Mouse (Mus musculus) forebrain, embryonic 13.5 days (tissue): ENCODE results near the gene Ttc39b. TPM values are rescaled to one million over a fixed set of nuclear protein-coding genes. Genes with fewer than 3 reads are reported as not detected.

Experiments used
- ATAC-seq: fragments of 200-750 bp; cut with Nextera tagmentation; 2 replicates; pipeline ENCODE4 v1.8.0; 2017
- H3K27ac ChIP-seq: fragments of 300-500 bp; sonication (generic); 2 replicates; pipeline ENCODE4 v1.5.1; 2015; ENCODE audit warnings: inconsistent platforms, mild to moderate bottlenecking, moderate library complexity
- H3K27me3 ChIP-seq: fragments of 300-500 bp; sonication (generic); 2 replicates; pipeline ENCODE4 v1.6.1; 2015; ENCODE audit warnings: mild to moderate bottlenecking, inconsistent platforms
- H3K36me3 ChIP-seq: fragments of 300-500 bp; sonication (generic); 2 replicates; pipeline ENCODE4 v1.6.1; 2015; ENCODE audit warnings: mild to moderate bottlenecking, inconsistent platforms; ENCODE audit not compliant: poor library complexity, severe bottlenecking
- H3K4me1 ChIP-seq: fragments of 300-500 bp; sonication (generic); 2 replicates; pipeline ENCODE4 v1.6.1; 2015; ENCODE audit warnings: inconsistent platforms
- H3K4me2 ChIP-seq: fragments of 300-500 bp; sonication (generic); 2 replicates; pipeline ENCODE4 v1.6.1; 2015; ENCODE audit warnings: inconsistent platforms, mild to moderate bottlenecking, moderate library complexity
- H3K4me3 ChIP-seq: fragments of 300-500 bp; sonication (generic); 2 replicates; pipeline ENCODE4 v1.5.1; 2015; ENCODE audit warnings: mild to moderate bottlenecking, inconsistent platforms
- H3K9ac ChIP-seq: fragments of 300-500 bp; sonication (generic); 2 replicates; pipeline ENCODE4 v1.6.1; 2015; ENCODE audit warnings: mild to moderate bottlenecking, inconsistent platforms
- H3K9me3 ChIP-seq: fragments of 300-500 bp; sonication (generic); replicated peaks from 2 replicates; pipeline ENCODE4 v1.6.1; 2016; ENCODE audit warnings: inconsistent platforms
- WGBS: fragments of 180-500 bp; shearing (Covaris S2); methylation state at CpG from one replicate; pipeline ENCODE4 v1.1.7; 2015; 5-methylcytosine and 5-hydroxymethylcytosine counted together
- polyA plus RNA-seq: library from polyadenylated mRNA; unstranded; fragments of >200 nt; fragmentation: Nextera tagmentation; extraction: Ambion mirVana; gene quantifications from 2 replicates; pipeline ENCODE4 v1.2.1, GENCODE M21; 2015

Ttc39b gene
- polyA plus RNA-seq, 1 experiment from 2014 or later = 12.8 TPM

GRCm38 (mm10) chr4:83337717-83338116 lies 13.7 kb upstream of the Ttc39b start:
- H3K9me3 ChIP-seq = no peaks in the 10 kb centered on the region
- no peaks in the 10 kb centered on the region for H3K4me1 ChIP-seq
- H3K4me2 ChIP-seq = no peak overlapping the region
- ATAC-seq = no peak
- H3K36me3 ChIP-seq = no peaks in the 10 kb centered on the region
- no peaks in the 10 kb centered on the region for H3K27me3 ChIP-seq
- no peak overlapping the region for H3K4me3 ChIP-seq
- 90% methylated on average over 3 of the region's 3 CpGs for WGBS
- H3K9ac ChIP-seq = no peak overlapping the region
- no peak overlapping the region for H3K27ac ChIP-seq

GRCm38 (mm10) chr4:83330369-83330768 lies 6.3 kb upstream of the Ttc39b start:
- Histone ChIP-seq H3K36me3 (no peaks in the 10 kb centered on the region), H3K4me3 (no peak overlapping the region), H3K9me3 (no peaks in the 10 kb centered on the region), H3K4me2 (no peak overlapping the region), H3K4me1 (no peaks in the 10 kb centered on the region), H3K27ac (no peak overlapping the region), H3K27me3 (peaks cover 2% of the 10 kb centered on the region; the same call in 1 of the 2 replicates), H3K9ac (no peak overlapping the region)
- 82% methylated on average over 4 of the region's 4 CpGs for WGBS
- no peak for ATAC-seq

GRCm38 (mm10) chr4:83329615-83330014 lies 5.6 kb upstream of the Ttc39b start:
- no peaks in the 10 kb centered on the region for H3K36me3 ChIP-seq
- no peak overlapping the region for H3K27ac ChIP-seq
- no peak for ATAC-seq
- no peaks in the 10 kb centered on the region for H3K9me3 ChIP-seq
- H3K4me2 ChIP-seq = no peak overlapping the region
- no peaks in the 10 kb centered on the region for H3K4me1 ChIP-seq
- no peak overlapping the region for H3K4me3 ChIP-seq
- WGBS = 59% methylated on average over 4 of the region's 4 CpGs
- no peak overlapping the region for H3K9ac ChIP-seq
- peaks cover 5% of the 10 kb centered on the region; the same call in 1 of the 2 replicates for H3K27me3 ChIP-seq

GRCm38 (mm10) chr4:83328026-83328945 lies 4.2 kb upstream of the Ttc39b start:
- H3K36me3 ChIP-seq = no peaks in the 10 kb centered on the region
- no peak for ATAC-seq
- H3K4me3 ChIP-seq = no peak overlapping the region
- no peaks in the 10 kb centered on the region for H3K9me3 ChIP-seq
- no peak overlapping the region for H3K27ac ChIP-seq
- WGBS = 47% methylated on average over 9 of the region's 9 CpGs
- H3K4me2 ChIP-seq = no peak overlapping the region
- H3K4me1 ChIP-seq = peaks cover 6% of the 10 kb centered on the region
- H3K9ac ChIP-seq = no peak overlapping the region
- peaks cover 5% of the 10 kb centered on the region; the same call in 1 of the 2 replicates for H3K27me3 ChIP-seq

- Histone ChIP-seq H3K36me3 (no peaks in the 10 kb centered on the region), H3K27ac (no peak overlapping the region), H3K4me1 (peaks cover 10% of the 10 kb centered on the region), H3K9me3 (no peaks in the 10 kb centered on the region), H3K4me3 (no peak overlapping the region), H3K27me3 (peaks cover 5% of the 10 kb centered on the region; the same call in 1 of the 2 replicates), H3K9ac (no peak overlapping the region), H3K4me2 (no peak overlapping the region)
- 76% methylated on average over 4 of the region's 4 CpGs for WGBS
- ATAC-seq = no peak
Observed at GRCm38 (mm10) chr4:83327526-83327925, 3.5 kb upstream of the Ttc39b start.

GRCm38 (mm10) chr4:83325366-83325765 lies 1.3 kb upstream of the Ttc39b start:
- ATAC-seq = no peak

GRCm38 (mm10) chr4:83323201-83323903 lies 703 bp downstream of the Ttc39b start:
- 3% methylated on average over 40 of the region's 48 CpGs for WGBS
- H3K27ac ChIP-seq = no peak overlapping the region
- peak overlapping the region; percentile 71 for H3K4me3 ChIP-seq

More at GRCm38 (mm10) chr4:83325366-83325765, 1.3 kb upstream of the Ttc39b start:
- H3K27me3 ChIP-seq = peaks cover 8% of the 10 kb centered on the region; the same call in 1 of the 2 replicates
- H3K4me1 ChIP-seq = peaks cover 10% of the 10 kb centered on the region
- H3K9ac ChIP-seq = no peak overlapping the region
- H3K4me3 ChIP-seq = no peak overlapping the region
- no peak overlapping the region for H3K27ac ChIP-seq
- 64% methylated on average over 5 of the region's 5 CpGs for WGBS
- no peaks in the 10 kb centered on the region for H3K36me3 ChIP-seq
- H3K9me3 ChIP-seq = no peaks in the 10 kb centered on the region
- no peak overlapping the region for H3K4me2 ChIP-seq

GRCm38 (mm10) chr4:83319736-83320135 lies 4.3 kb downstream of the Ttc39b start:
- H3K27me3 ChIP-seq = 0 out of 2 replicates have a peak, but pooled peaks cover 4% of the 10 kb centered on the region
- WGBS = 94% methylated on average over 4 of the region's 4 CpGs

More at GRCm38 (mm10) chr4:83323201-83323903, 703 bp downstream of the Ttc39b start:
- Histone ChIP-seq H3K9me3 (no peaks in the 10 kb centered on the region), H3K36me3 (no peaks in the 10 kb centered on the region), H3K4me2 (peak overlapping the region; percentile 100), H3K4me1 (peaks cover 10% of the 10 kb centered on the region), H3K9ac (peak overlapping the region; percentile 68), H3K27me3 (peaks cover 8% of the 10 kb centered on the region; the same call in 1 of the 2 replicates)
- ATAC-seq = peak; percentile 58

GRCm38 (mm10) chr4:83318758-83319157 lies 5.3 kb downstream of the Ttc39b start:
- H3K9ac ChIP-seq = no peak overlapping the region
- no peak for ATAC-seq
- H3K27me3 ChIP-seq = 0 out of 2 replicates have a peak, but pooled peaks cover 4% of the 10 kb centered on the region
- no peak overlapping the region for H3K27ac ChIP-seq
- 37% methylated on average over 3 of the region's 3 CpGs for WGBS
- H3K36me3 ChIP-seq = no peaks in the 10 kb centered on the region
- H3K4me2 ChIP-seq = no peak overlapping the region
- peaks cover 15% of the 10 kb centered on the region for H3K4me1 ChIP-seq
- H3K4me3 ChIP-seq = no peak overlapping the region
- H3K9me3 ChIP-seq = no peaks in the 10 kb centered on the region

More at GRCm38 (mm10) chr4:83319736-83320135, 4.3 kb downstream of the Ttc39b start:
- H3K9me3 ChIP-seq = no peaks in the 10 kb centered on the region
- ATAC-seq = no peak
- H3K4me2 ChIP-seq = no peak overlapping the region
- H3K4me3 ChIP-seq = no peak overlapping the region
- H3K9ac ChIP-seq = no peak overlapping the region
- peaks cover 19% of the 10 kb centered on the region for H3K4me1 ChIP-seq
- no peaks in the 10 kb centered on the region for H3K36me3 ChIP-seq
- H3K27ac ChIP-seq = no peak overlapping the region

- Histone ChIP-seq H3K9ac (no peak overlapping the region), H3K4me3 (no peak overlapping the region), H3K4me1 (peaks cover 9% of the 10 kb centered on the region), H3K36me3 (no peaks in the 10 kb centered on the region), H3K27me3 (0 out of 2 replicates have a peak, but pooled peaks cover 4% of the 10 kb centered on the region), H3K4me2 (no peak overlapping the region), H3K27ac (no peak overlapping the region), H3K9me3 (no peaks in the 10 kb centered on the region)
- WGBS = 87% methylated on average over 3 of the region's 3 CpGs
- ATAC-seq = no peak
Observed at GRCm38 (mm10) chr4:83317826-83318348, 6.2 kb downstream of the Ttc39b start.

- WGBS = 73% methylated on average over 3 of the region's 3 CpGs
- Histone ChIP-seq H3K27me3 (no peaks in the 10 kb centered on the region), H3K27ac (no peak overlapping the region), H3K4me3 (no peak overlapping the region), H3K9ac (no peak overlapping the region), H3K36me3 (no peaks in the 10 kb centered on the region), H3K4me1 (peaks cover 9% of the 10 kb centered on the region; the same call in 1 of the 2 replicates), H3K4me2 (no peak overlapping the region), H3K9me3 (no peaks in the 10 kb centered on the region)
- no peak for ATAC-seq
Observed at GRCm38 (mm10) chr4:83316718-83317117, 7.3 kb downstream of the Ttc39b start.

GRCm38 (mm10) chr4:83315930-83316329 lies 8.1 kb downstream of the Ttc39b start:
- Histone ChIP-seq H3K36me3 (no peaks in the 10 kb centered on the region), H3K4me3 (no peak overlapping the region), H3K4me1 (peaks cover 9% of the 10 kb centered on the region; the same call in 1 of the 2 replicates), H3K9ac (no peak overlapping the region), H3K27ac (no peak overlapping the region), H3K9me3 (no peaks in the 10 kb centered on the region), H3K4me2 (no peak overlapping the region), H3K27me3 (no peaks in the 10 kb centered on the region)
- WGBS = 83% methylated on average over 4 of the region's 4 CpGs
- ATAC-seq = no peak
